Mouse (Mus musculus) stomach, postnatal 0 days (tissue): ENCODE measurements around the gene Kcnt2.

Source experiments
- CTCF ChIP-seq: IDR thresholded peaks from 2 replicates; pipeline ENCODE4 v1.5.1; 2016; ENCODE audit warnings: antibody characterized with exemption, low read depth, mild to moderate bottlenecking, moderate library complexity
- EP300 ChIP-seq: optimal IDR thresholded peaks from 2 replicates; pipeline ENCODE3; 2016; ENCODE audit warnings: antibody characterized with exemption

- TF ChIP-seq CTCF (peak; percentile 42), EP300 (no peak)
Measured at GRCm38 (mm10) chr1:140484016-140484415, 238.1 kb downstream of the Kcnt2 start.
